Mouse (Mus musculus) midbrain, embryonic 14.5 days (tissue): ENCODE measurements around the gene Nmt2. TPM values are rescaled to one million over a fixed set of nuclear protein-coding genes. Genes with fewer than 3 reads are reported as not detected.
A peak's percentile ranks its signal among the peaks of the same experiment; 100 is the strongest.

ENCODE experiments used
- ATAC-seq: fragments of 200-750 bp; cut with Nextera tagmentation; 2 replicates; pipeline ENCODE4 v1.8.0; 2017; ENCODE audit warnings: moderate number of reproducible peaks, moderate library complexity; ENCODE audit not compliant: low FRiP score, low TSS enrichment
- DNase-seq: peaks from one replicate; pipeline ENCODE4 v3.0.0-alpha.2; 2015
- H3K27ac ChIP-seq: fragments of 300-500 bp; sonication (generic); replicated peaks from 2 replicates; pipeline ENCODE4 v1.5.1; 2014; ENCODE audit warnings: mild to moderate bottlenecking, low read depth, low read length, moderate library complexity
- H3K27me3 ChIP-seq: fragments of 300-500 bp; sonication (generic); 2 replicates; pipeline ENCODE4 v1.6.1; 2014; ENCODE audit warnings: low read length, control low read depth, mixed read lengths; ENCODE audit not compliant: control insufficient read depth, insufficient read depth
- H3K36me3 ChIP-seq: fragments of 300-500 bp; sonication (generic); 2 replicates; pipeline ENCODE4 v1.6.1; 2014; ENCODE audit warnings: low read length, control low read depth; ENCODE audit not compliant: control insufficient read depth, insufficient read depth
- H3K4me1 ChIP-seq: fragments of 300-500 bp; sonication (generic); 2 replicates; pipeline ENCODE4 v1.6.1; 2014; ENCODE audit warnings: mild to moderate bottlenecking, antibody characterized with exemption, low read length, control low read depth; ENCODE audit not compliant: control insufficient read depth, insufficient read depth
- H3K4me2 ChIP-seq: fragments of 300-500 bp; sonication (generic); 2 replicates; pipeline ENCODE4 v1.6.1; 2014; ENCODE audit warnings: mild to moderate bottlenecking, low read length, moderate library complexity
- H3K4me3 ChIP-seq: fragments of 300-500 bp; sonication (generic); replicated peaks from 2 replicates; pipeline ENCODE4 v1.5.1; 2014; ENCODE audit warnings: low read depth, low read length
- H3K9ac ChIP-seq: fragments of 300-500 bp; sonication (generic); replicated peaks from 2 replicates; pipeline ENCODE4 v1.6.1; 2014; ENCODE audit warnings: mild to moderate bottlenecking, low read length, moderate library complexity
- H3K9me3 ChIP-seq: fragments of 300-500 bp; sonication (generic); 2 replicates; pipeline ENCODE4 v1.6.1; 2016; ENCODE audit warnings: low read length, control low read depth, mixed read lengths; ENCODE audit not compliant: control insufficient read depth
- WGBS: fragments of 180-500 bp; shearing (Covaris S2); extraction: QIAGEN DNeasy Blood & Tissue Kit; methylation state at CpG from one replicate; pipeline ENCODE4 v1.1.7; 2014; 5-methylcytosine and 5-hydroxymethylcytosine counted together
- polyA plus RNA-seq: library from polyadenylated mRNA; unstranded; fragments of >200 nt; fragmentation: Nextera tagmentation; extraction: Ambion mirVana; gene quantifications from 2 replicates; pipeline ENCODE4 v1.2.1, GENCODE M21; 2014

The Nmt2 gene
- 112 and 120 TPM in 2 replicates for polyA plus RNA-seq

GRCm38 (mm10) chr2:3283602-3284472 lies at the start of gene Nmt2:
Nmt2 (plus strand) TSS chr2:3284212.
- under 1% methylated on average over 86 of the region's 88 CpGs for WGBS
- Histone ChIP-seq H3K4me3 (peak within 1 kb of the TSS; percentile 68), H3K36me3 (no peaks in the 10 kb centered on the region), H3K9ac (peak within 1 kb of the TSS; percentile 82), H3K27ac (peak within 1 kb of the TSS; percentile 94), H3K4me1 (peaks cover 13% of the 10 kb centered on the region), H3K4me2 (peak within 1 kb of the TSS; percentile 75), H3K9me3 (no peaks in the 10 kb centered on the region), H3K27me3 (no peaks in the 10 kb centered on the region)
- ATAC-seq (peak; percentile 98), DNase-seq (peak; percentile 100)

- ATAC-seq (no peak), DNase-seq (no peak)
- H3K27me3 ChIP-seq = no peaks in the 10 kb centered on the region
- 83% methylated on average over 5 of the region's 5 CpGs for WGBS
- no peak overlapping the region for H3K4me3 ChIP-seq
- no peaks in the 10 kb centered on the region for H3K9me3 ChIP-seq
- no peak overlapping the region for H3K27ac ChIP-seq
- H3K9ac ChIP-seq = no peak overlapping the region
- H3K4me1 ChIP-seq = no peaks in the 10 kb centered on the region
- no peak overlapping the region for H3K4me2 ChIP-seq
- no peaks in the 10 kb centered on the region for H3K36me3 ChIP-seq
Observed at GRCm38 (mm10) chr2:3239255-3239654, 44.8 kb upstream of the Nmt2 start.

GRCm38 (mm10) chr2:3244251-3244650 lies 39.8 kb upstream of the Nmt2 start:
- 57% methylated on average over 3 of the region's 3 CpGs for WGBS
- Histone ChIP-seq H3K36me3 (no peaks in the 10 kb centered on the region), H3K9ac (no peak overlapping the region), H3K27me3 (no peaks in the 10 kb centered on the region), H3K9me3 (no peaks in the 10 kb centered on the region), H3K4me2 (no peak overlapping the region), H3K27ac (no peak overlapping the region), H3K4me1 (no peaks in the 10 kb centered on the region), H3K4me3 (no peak overlapping the region)
- no peak for ATAC-seq
- DNase-seq = no peak

- Histone ChIP-seq H3K4me3 (no peak overlapping the region), H3K36me3 (no peaks in the 10 kb centered on the region), H3K27me3 (no peaks in the 10 kb centered on the region), H3K9ac (no peak overlapping the region), H3K27ac (no peak overlapping the region), H3K4me1 (no peaks in the 10 kb centered on the region), H3K9me3 (no peaks in the 10 kb centered on the region), H3K4me2 (no peak overlapping the region)
- WGBS = 81% methylated on average over 2 of the region's 2 CpGs
- DNase-seq (no peak), ATAC-seq (no peak)
Observed at GRCm38 (mm10) chr2:3251309-3251708, 32.7 kb upstream of the Nmt2 start.

- WGBS = 85% methylated on average over 3 of the region's 3 CpGs
- no peak overlapping the region for H3K27ac ChIP-seq
- no peaks in the 10 kb centered on the region for H3K36me3 ChIP-seq
- ATAC-seq (no peak), DNase-seq (no peak)
- no peak overlapping the region for H3K9ac ChIP-seq
- H3K27me3 ChIP-seq = no peaks in the 10 kb centered on the region
- H3K4me2 ChIP-seq = no peak overlapping the region
- no peaks in the 10 kb centered on the region for H3K4me1 ChIP-seq
- no peak overlapping the region for H3K4me3 ChIP-seq
- H3K9me3 ChIP-seq = no peaks in the 10 kb centered on the region
Observed at GRCm38 (mm10) chr2:3266466-3266865, 17.5 kb upstream of the Nmt2 start.

- Histone ChIP-seq H3K4me1 (no peaks in the 10 kb centered on the region), H3K27me3 (no peaks in the 10 kb centered on the region), H3K9me3 (no peaks in the 10 kb centered on the region), H3K4me3 (no peak overlapping the region), H3K36me3 (no peaks in the 10 kb centered on the region), H3K27ac (no peak overlapping the region), H3K4me2 (no peak overlapping the region), H3K9ac (no peak overlapping the region)
- WGBS = 33% methylated on average over 3 of the region's 3 CpGs
- no peak for DNase-seq
- ATAC-seq = no peak
Observed at GRCm38 (mm10) chr2:3267879-3268278, 16.1 kb upstream of the Nmt2 start.

GRCm38 (mm10) chr2:3273349-3273748 lies 10.7 kb upstream of the Nmt2 start:
- no peak for ATAC-seq
- Histone ChIP-seq H3K27ac (no peak overlapping the region), H3K4me1 (no peaks in the 10 kb centered on the region), H3K4me3 (no peak overlapping the region), H3K27me3 (no peaks in the 10 kb centered on the region), H3K36me3 (no peaks in the 10 kb centered on the region), H3K9me3 (no peaks in the 10 kb centered on the region), H3K9ac (no peak overlapping the region), H3K4me2 (no peak overlapping the region)
- WGBS = 84% methylated on average over 2 of the region's 2 CpGs
- no peak for DNase-seq

GRCm38 (mm10) chr2:3276106-3276505 lies 7.9 kb upstream of the Nmt2 start:
- no peak overlapping the region for H3K4me3 ChIP-seq
- no peak overlapping the region for H3K4me2 ChIP-seq
- no peaks in the 10 kb centered on the region for H3K36me3 ChIP-seq
- 81% methylated on average over 2 of the region's 2 CpGs for WGBS
- no peak for DNase-seq
- H3K4me1 ChIP-seq = no peaks in the 10 kb centered on the region
- H3K27me3 ChIP-seq = no peaks in the 10 kb centered on the region
- no peaks in the 10 kb centered on the region for H3K9me3 ChIP-seq
- H3K9ac ChIP-seq = no peak overlapping the region
- H3K27ac ChIP-seq = no peak overlapping the region
- ATAC-seq = no peak

GRCm38 (mm10) chr2:3277502-3277901 lies 6.5 kb upstream of the Nmt2 start:
- ATAC-seq = no peak
- H3K4me3 ChIP-seq = no peak overlapping the region
- no peaks in the 10 kb centered on the region for H3K9me3 ChIP-seq

More at GRCm38 (mm10) chr2:3277502-3277901, 6.5 kb upstream of the Nmt2 start:
- H3K27me3 ChIP-seq = no peaks in the 10 kb centered on the region
- no peak overlapping the region for H3K27ac ChIP-seq
- WGBS = 86% methylated on average over 7 of the region's 7 CpGs
- DNase-seq = no peak
- H3K4me2 ChIP-seq = no peak overlapping the region
- no peak overlapping the region for H3K9ac ChIP-seq
- H3K4me1 ChIP-seq = no peaks in the 10 kb centered on the region
- no peaks in the 10 kb centered on the region for H3K36me3 ChIP-seq
